Mouse (Mus musculus): ENCODE results near the gene Frmd4a. TPM values are rescaled to one million over a fixed set of nuclear protein-coding genes. Genes with fewer than 3 reads are reported as not detected.

The Frmd4a gene
- total RNA-seq, 2 experiments from 2014 or later, result 194 to 301 TPM

DNA sequence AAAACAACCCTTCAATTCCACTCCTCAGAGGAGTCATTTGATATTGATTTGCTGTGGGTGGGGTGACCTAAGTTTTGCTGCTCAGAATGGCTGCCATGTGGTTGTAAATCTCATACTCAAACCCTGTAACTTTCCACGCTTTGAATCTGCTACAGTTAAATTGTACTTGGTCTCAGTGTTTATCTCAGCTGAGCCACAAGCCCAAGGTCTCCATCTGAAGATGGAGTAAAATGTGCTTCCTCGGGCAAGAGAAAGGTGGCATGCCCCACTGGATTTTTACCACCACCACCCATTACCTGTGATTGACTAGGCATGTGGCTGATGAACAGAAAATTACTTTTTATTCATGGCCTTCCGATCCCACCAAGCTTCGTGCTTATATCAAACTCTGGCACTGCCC, 488.2 kb downstream of the Frmd4a start:
- no peak for ATAC-seq (replicated peaks; ENCODE audit: low FRiP score, poor library complexity, severe bottlenecking)

DNA sequence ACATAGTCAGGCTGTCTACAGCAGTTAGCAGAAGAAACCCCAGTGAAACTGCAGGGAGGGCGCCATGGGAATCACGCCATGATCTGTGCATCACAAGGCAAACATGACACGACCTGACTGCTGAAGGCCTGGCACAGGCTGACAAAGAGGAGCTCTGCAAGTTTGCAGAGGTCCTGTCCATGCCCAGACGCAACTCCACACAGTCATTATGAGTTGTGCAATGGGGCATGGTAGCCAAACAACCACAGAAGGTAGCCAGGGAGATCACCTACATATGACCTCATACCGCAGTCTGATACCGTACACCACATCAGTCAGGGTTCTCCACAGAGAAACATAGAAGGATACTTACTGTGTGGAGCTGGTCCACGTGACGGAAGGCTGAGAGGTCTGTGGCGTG, 489.1 kb downstream of the Frmd4a start:
- ATAC-seq (replicated peaks; ENCODE audit: low FRiP score, poor library complexity, severe bottlenecking), result no peak

GRCm38 (mm10) chr2:4507887-4508615, 490.5 kb downstream of the Frmd4a start:
- ATAC-seq (replicated peaks; ENCODE audit: low FRiP score, poor library complexity, severe bottlenecking), result no peak

DNA sequence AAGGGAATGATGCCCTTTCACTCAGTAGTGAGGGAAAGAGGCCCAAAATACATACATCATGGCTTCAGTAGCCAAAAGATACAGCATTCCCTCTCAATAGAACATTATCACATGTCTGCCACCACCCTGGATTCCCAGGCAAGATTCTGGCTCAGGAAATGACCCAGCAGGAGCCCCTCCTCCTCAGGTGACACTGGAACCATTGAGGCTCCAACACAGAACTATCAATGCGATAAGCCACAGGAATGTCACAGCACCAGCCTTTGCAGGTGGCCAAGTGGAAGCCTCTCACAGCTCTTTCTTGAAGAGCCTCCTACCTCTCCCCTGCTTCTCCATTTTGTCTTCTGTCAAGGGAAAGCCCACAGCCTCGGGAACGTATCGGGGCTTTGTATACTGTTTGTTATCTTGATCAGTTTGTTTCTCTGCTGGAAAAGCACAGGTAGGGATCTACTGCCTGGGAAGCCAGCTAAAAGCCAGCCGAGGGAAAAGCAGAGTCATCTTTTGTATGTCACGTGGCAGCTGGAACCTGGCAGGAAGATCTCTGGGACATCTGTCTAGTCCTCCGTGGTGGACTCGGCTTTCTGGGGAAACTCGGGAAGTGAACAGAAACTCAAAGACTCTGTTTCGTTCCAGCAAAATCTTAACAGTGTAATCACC, 491.6 kb downstream of the Frmd4a start:
- ATAC-seq (replicated peaks; ENCODE audit: low FRiP score, poor library complexity, severe bottlenecking), result no peak

DNA sequence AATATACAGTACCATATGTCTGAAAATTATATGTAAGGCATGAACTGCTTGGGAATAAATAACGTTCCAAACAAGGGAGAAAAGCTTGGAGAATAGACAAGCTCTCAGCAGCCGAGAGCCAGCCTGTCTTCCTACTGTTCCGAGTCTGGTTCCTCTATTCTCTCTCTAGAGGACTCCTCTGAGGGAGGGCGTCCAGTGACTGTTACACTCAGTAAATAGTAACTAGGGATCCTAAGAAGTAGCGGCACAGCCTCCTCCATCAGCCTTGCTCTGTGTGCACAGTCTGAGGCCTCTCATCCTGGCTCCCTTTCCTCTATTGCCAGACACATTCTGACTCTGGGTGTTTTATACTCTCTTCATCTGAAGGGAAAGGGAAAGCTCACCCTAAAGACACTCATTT, 492.2 kb downstream of the Frmd4a start:
- ATAC-seq (replicated peaks; ENCODE audit: low FRiP score, poor library complexity, severe bottlenecking), result 0 out of 2 replicates have a peak, but pooled peaks have one; percentile 32

- ATAC-seq (replicated peaks; ENCODE audit: low FRiP score, poor library complexity, severe bottlenecking), result no peak
Observed at GRCm38 (mm10) chr2:4510208-4511079, 492.9 kb downstream of the Frmd4a start.

GRCm38 (mm10) chr2:4511080-4511386, 493.5 kb downstream of the Frmd4a start:
- no peak for ATAC-seq (replicated peaks; ENCODE audit: low FRiP score, poor library complexity, severe bottlenecking)

DNA sequence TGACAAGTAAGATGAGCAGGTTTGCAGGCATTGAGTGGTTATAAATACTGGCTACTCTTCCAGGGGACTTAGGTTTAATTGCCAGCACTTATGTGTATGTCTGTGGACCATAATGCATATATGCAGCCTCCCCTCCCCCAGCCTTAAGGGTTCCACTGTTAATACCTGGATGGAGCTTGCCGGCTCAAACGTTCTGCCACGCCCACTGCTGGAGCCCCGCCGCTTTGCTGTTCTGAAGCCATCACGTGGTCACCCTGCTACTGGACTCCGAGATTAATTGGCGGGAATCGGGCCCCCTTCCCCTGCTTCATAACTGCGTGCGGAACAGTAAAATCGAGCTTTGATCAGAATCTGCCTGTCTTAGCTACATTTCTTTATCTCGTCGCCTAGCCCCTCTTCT, 495.1 kb downstream of the Frmd4a start:
- ATAC-seq (replicated peaks; ENCODE audit: low FRiP score, poor library complexity, severe bottlenecking), result no peak

DNA sequence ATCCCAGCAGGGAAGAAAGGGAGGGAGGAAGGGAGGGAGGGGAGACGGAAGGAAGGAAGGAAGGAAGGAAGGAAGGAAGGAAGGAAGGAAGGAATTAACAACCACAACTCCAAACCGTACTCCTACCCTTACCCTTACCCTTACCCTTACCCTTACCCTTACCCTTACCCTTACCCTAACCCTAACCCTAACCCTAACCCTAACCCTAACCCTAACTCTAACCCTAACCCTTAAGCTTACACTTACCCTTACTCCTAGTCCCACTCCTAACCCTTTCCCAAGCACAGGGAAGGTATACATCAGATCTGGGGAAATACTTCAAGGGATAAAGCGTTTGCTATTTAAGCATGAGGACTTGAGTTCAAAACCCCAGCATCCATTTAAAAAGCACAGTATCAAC, 498.4 kb downstream of the Frmd4a start:
- ATAC-seq (replicated peaks; ENCODE audit: low FRiP score, poor library complexity, severe bottlenecking), result no peak

- no peak for ATAC-seq (replicated peaks; ENCODE audit: low FRiP score, poor library complexity, severe bottlenecking)
Observed at GRCm38 (mm10) chr2:4516819-4517552, 499.5 kb downstream of the Frmd4a start.

- peak; percentile 37; the same call in 1 of the 2 replicates for ATAC-seq (replicated peaks; ENCODE audit: low FRiP score, poor library complexity, severe bottlenecking)
Observed at GRCm38 (mm10) chr2:4517553-4518125, 500.1 kb downstream of the Frmd4a start.

DNA sequence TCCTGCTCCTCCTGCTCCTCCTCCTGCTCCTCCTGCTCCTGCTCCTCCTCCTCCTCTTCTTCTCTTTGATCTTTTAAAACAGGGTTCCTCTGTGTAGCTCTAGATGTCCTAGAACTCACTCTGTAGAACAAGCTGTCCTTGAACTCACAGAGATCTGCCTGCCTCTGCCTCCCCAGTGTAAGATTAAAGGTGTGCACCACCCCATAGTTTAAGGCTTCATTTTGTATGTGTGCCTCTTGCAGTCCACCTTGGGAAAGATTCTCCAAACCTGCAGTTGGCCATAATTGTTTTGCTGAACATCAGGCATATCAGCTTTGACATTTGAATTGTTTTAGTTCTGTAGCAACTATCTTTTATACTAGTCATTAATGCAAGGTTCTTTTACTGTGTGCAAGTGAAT, 501.0 kb downstream of the Frmd4a start:
- ATAC-seq (replicated peaks; ENCODE audit: low FRiP score, poor library complexity, severe bottlenecking), result no peak

DNA sequence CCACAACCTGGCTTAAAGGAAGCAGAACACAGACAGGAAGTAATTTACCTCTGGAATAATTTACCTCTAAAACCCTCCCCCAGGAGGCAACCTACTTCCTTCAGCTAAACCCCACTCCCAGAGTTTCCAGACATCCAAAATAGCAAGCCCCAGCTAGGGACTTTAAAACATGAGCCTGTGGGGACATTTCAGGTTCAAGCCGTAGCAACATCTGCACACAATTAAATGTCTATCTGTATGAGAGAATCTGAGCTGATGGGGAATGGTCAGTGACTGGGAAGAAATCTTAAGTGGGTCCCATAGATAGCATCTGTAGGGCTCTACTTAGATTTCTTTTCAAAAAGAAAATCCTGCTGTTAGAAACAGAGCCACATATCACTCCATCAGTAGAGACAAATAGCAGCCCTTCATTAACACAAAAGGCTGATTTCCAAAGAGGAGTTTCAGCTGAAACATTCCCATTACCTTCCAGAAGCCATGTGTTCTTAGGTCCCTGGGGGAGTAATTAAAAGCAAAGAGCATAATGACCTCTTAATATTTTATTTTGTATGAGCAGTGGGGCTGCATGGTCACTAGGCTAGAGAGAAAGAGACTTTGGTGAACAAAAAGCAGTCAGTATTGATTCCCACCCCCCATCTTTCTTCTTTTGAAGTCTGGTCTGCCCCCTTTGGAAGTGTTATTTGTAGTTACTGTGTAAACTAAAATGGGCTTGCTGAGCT, 505.4 kb downstream of the Frmd4a start:
- no peak for ATAC-seq (replicated peaks; ENCODE audit: low FRiP score, poor library complexity, severe bottlenecking)

DNA sequence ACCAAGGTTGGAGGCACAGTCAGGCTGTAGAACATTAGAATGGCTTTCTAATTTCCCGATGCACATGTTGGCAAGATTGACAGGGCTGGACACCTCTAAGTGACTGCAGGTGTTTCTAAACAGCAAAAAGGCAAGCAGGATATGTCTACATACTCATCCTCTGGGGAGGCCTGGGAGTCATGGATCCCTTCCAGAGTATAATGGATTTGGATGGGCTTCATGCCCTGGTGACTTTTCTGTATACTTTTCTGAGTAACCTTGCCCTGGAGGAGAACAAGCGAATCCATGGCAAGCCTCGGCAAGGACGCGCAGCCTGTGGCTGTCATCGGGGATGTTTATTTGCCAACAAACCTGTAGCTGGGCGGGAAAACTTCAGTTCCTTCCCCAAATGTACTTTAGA, 509.6 kb downstream of the Frmd4a start:
- ATAC-seq (replicated peaks; ENCODE audit: low FRiP score, poor library complexity, severe bottlenecking), result no peak

DNA sequence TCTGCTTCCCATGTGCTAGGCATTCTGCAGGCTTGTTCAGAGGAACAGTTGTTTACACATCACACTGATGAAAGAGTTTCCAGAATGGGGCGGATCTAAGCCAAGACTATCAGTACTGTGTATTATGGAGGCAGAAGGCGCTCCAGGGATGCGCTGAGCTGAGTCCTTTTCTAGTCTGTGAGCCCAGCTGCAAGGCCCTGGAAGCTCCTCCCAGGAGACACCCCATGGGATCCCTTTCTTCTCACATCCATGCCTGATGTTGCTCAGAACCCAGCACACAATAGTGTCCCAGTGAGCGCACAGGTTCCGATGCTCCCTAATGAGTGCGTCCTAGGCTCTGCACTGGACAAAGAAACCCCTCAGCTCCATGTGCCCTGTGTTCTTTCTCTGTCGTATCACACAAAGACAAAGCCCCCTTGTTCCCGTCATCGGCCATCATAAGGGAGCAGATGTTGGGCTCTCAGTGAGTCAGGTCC, 511.8 kb downstream of the Frmd4a start:
- ATAC-seq (replicated peaks; ENCODE audit: low FRiP score, poor library complexity, severe bottlenecking), result no peak

GRCm38 (mm10) chr2:4531533-4532197, 514.1 kb downstream of the Frmd4a start:
- ATAC-seq (replicated peaks; ENCODE audit: low FRiP score, poor library complexity, severe bottlenecking), result no peak

DNA sequence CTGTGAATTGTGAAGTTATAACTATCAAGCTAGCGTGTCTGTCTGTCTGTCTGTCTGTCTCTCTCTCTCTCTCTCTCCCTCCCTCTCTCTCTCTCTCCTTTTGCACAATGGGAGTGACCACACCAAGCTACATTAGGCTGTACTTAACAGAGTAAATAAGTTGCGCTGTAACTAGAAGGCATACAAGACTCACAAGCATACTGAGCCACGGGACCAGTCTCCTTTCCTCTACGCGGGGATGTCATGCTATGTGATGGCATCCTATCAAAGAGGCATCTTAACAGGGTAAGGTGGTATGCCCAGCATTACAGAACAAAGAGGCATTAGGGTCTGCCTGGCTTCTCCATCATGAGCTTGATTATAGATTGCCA, 514.7 kb downstream of the Frmd4a start:
- ATAC-seq (replicated peaks; ENCODE audit: low FRiP score, poor library complexity, severe bottlenecking), result no peak

GRCm38 (mm10) chr2:4532945-4533344, 515.4 kb downstream of the Frmd4a start:
- ATAC-seq (replicated peaks; ENCODE audit: low FRiP score, poor library complexity, severe bottlenecking), result no peak

All from erythroblast, adult 5-6 weeks (primary cell).